Mouse (Mus musculus) ES-E14 (cell line): Measurements from ENCODE around the gene Tex52. TPM values are rescaled to one million over a fixed set of nuclear protein-coding genes. Genes with fewer than 3 reads are reported as not detected.

Experiments used
- DNase-seq: peaks from one replicate; pipeline ENCODE4 v3.0.0-alpha.2; 2013; ENCODE audit warnings: low read depth, low spot score
- H3K27ac ChIP-seq: 2 replicates; pipeline ENCODE4 v1.5.1; 2012; ENCODE audit warnings: low read depth, mild to moderate bottlenecking, low read length, moderate library complexity, mixed read lengths; ENCODE audit not compliant: poor library complexity, insufficient read depth, severe bottlenecking
- H3K36me3 ChIP-seq: 2 replicates; pipeline ENCODE4 v1.6.1; 2012; ENCODE audit warnings: mild to moderate bottlenecking, low read length, moderate library complexity, mixed read lengths; ENCODE audit not compliant: control insufficient read depth, poor library complexity, insufficient read depth, severe bottlenecking
- H3K4me1 ChIP-seq, 2 experiments: fragments of 150-350 bp in 1 of 2; sonication (generic) in 1 of 2; 2 replicates each; pipeline ENCODE4 v1.6.1; 2012; ENCODE audit warnings: low read length in 2 of 2, mild to moderate bottlenecking in 1 of 2, mixed read lengths in 1 of 2; ENCODE audit not compliant: control insufficient read depth in 2 of 2, insufficient read depth in 2 of 2, poor library complexity in 1 of 2
- H3K4me3 ChIP-seq, 2 experiments: fragments of 150-350 bp in 1 of 2; sonication (generic) in 1 of 2; 2 replicates each; pipeline ENCODE4 v1.5.1; 2012; ENCODE audit warnings: low read length in 2 of 2, low read depth in 1 of 2, mild to moderate bottlenecking in 1 of 2, mixed read lengths in 1 of 2; ENCODE audit not compliant: insufficient read depth in 1 of 2, poor library complexity in 1 of 2, severe bottlenecking in 1 of 2
- H3K9ac ChIP-seq: 2 replicates; pipeline ENCODE4 v1.6.1; 2012; ENCODE audit warnings: low read depth, mild to moderate bottlenecking, low read length, mixed read lengths; ENCODE audit not compliant: poor library complexity, insufficient read depth, severe bottlenecking
- H3K9me3 ChIP-seq: fragments of 150-350 bp; sonication (generic); 2 replicates; pipeline ENCODE4 v1.6.1; 2012; ENCODE audit warnings: low read depth, mild to moderate bottlenecking, low read length; ENCODE audit not compliant: control insufficient read depth, insufficient read depth
- CHD2 ChIP-seq: IDR thresholded peaks from 2 replicates; pipeline ENCODE4 v1.6.1; 2014; ENCODE audit warnings: mild to moderate bottlenecking, low read depth, low read length, inconsistent platforms
- HCFC1 ChIP-seq: IDR thresholded peaks from 2 replicates; pipeline ENCODE4 v1.6.1; 2012; ENCODE audit warnings: low read length, inconsistent platforms, borderline replicate concordance; ENCODE audit not compliant: insufficient read depth
- MAFK ChIP-seq: IDR thresholded peaks from 2 replicates; pipeline ENCODE4 v1.6.1; 2014; ENCODE audit warnings: mild to moderate bottlenecking, low read depth, low read length, inconsistent platforms; ENCODE audit not compliant: insufficient read depth
- ZC3H11A ChIP-seq: IDR thresholded peaks from 2 replicates; pipeline ENCODE4 v1.6.1; 2012; ENCODE audit warnings: low read depth, mild to moderate bottlenecking, inconsistent platforms, low read length, borderline replicate concordance
- ZNF384 ChIP-seq: IDR thresholded peaks from 2 replicates; pipeline ENCODE4 v1.6.1; 2012; ENCODE audit warnings: low read depth, low read length, inconsistent platforms
- in situ Hi-C, 2 experiments: fragments of 600-800 bp; cut with MboI; formaldehyde crosslinking; loops; one replicate each; pipeline ENCODE4 v1.15.1; 2025; ENCODE audit warnings: low sequenced_read_pairs in 2 of 2, inconsistent platforms in 1 of 2; ENCODE audit not compliant: unreplicated experiment in 2 of 2
- total RNA-seq: library from RNA; depleted of rRNA; stranded (reverse); fragments of 300-350 nt; gene quantifications from 2 replicates; pipeline ENCODE4 v1.2.3, GENCODE M21; 2012

Tex52 gene
- total RNA-seq, 1 experiment: not detected

DNA sequence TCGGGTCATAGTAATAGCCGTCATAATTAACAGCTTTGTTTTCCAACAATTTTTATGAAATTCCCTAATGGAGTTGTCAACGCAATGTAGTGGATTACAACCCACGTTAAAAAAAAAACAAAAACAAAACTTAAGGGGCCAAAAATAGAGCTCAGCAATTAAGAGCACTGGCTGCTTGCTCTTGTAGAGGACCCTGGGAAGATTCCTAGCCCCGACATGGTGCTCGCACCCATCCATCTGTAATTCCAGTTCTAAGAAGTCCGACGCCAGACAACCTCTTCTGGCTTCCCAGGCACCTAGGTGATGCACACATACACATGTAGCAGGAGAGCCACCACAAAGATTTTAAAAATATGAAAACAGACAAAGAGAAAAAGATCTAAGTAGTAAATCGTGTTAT lies 49.8 kb downstream of the Tex52 start:
- H3K9ac ChIP-seq: peak overlapping the region; percentile 55; the same call in 1 of the 2 replicates
- TF ChIP-seq ZC3H11A: no peak
- no peak for TF ChIP-seq HCFC1
- no peak for TF ChIP-seq CHD2
- TF ChIP-seq MAFK: no peak
- TF ChIP-seq ZNF384: no peak
- H3K27ac ChIP-seq: peak overlapping the region; percentile 74
- no peak for DNase-seq
- in situ Hi-C loops: no loop called here
- H3K36me3 ChIP-seq: peaks cover 10% of the 10 kb centered on the region
- peaks cover 4 to 6% of the 10 kb centered on the region in 2 experiments; a peak in 2 of 4 replicates for H3K4me1 ChIP-seq
- H3K4me3 ChIP-seq: peak overlapping the region in 1 of 2 experiments; percentile 88; a peak in 2 of 4 replicates
- no peaks in the 10 kb centered on the region for H3K9me3 ChIP-seq

- Histone ChIP-seq H3K9ac (no peak overlapping the region), H3K4me1 (peaks cover 10 to 14% of the 10 kb centered on the region in 2 experiments; a peak in 3 of 4 replicates), H3K4me3 (no peak overlapping the region), H3K27ac (no peak overlapping the region), H3K9me3 (no peaks in the 10 kb centered on the region), H3K36me3 (peaks cover 29% of the 10 kb centered on the region)
- TF ChIP-seq ZC3H11A (no peak), MAFK (no peak), CHD2 (no peak), ZNF384 (no peak), HCFC1 (no peak)
- in situ Hi-C loops: no loop called here
- DNase-seq: no peak
These were observed 52.3 kb downstream of the Tex52 start for GRCm38 (mm10) chr6:128427571-128427970.

- in situ Hi-C loops: no loop called here
- H3K36me3 ChIP-seq: peaks cover 47% of the 10 kb centered on the region
- H3K27ac ChIP-seq: no peak overlapping the region
- no peak for DNase-seq
- no peaks in the 10 kb centered on the region for H3K9me3 ChIP-seq
- peaks cover 12 to 22% of the 10 kb centered on the region in 2 experiments for H3K4me1 ChIP-seq
- TF ChIP-seq ZNF384 (peak; percentile 17; the same call in 1 of the 2 replicates), CHD2 (no peak)
- H3K4me3 ChIP-seq: no peak overlapping the region
- no peak overlapping the region for H3K9ac ChIP-seq
These were observed 54.0 kb downstream of the Tex52 start for GRCm38 (mm10) chr6:128429300-128429699.

- no peak for DNase-seq
- Histone ChIP-seq H3K36me3 (peaks cover 52% of the 10 kb centered on the region), H3K9me3 (no peaks in the 10 kb centered on the region), H3K27ac (peak overlapping the region; percentile 37; the same call in 1 of the 2 replicates), H3K4me1 (peaks cover 12 to 24% of the 10 kb centered on the region in 2 experiments), H3K9ac (no peak overlapping the region), H3K4me3 (no peak overlapping the region)
- TF ChIP-seq CHD2: no peak
- no peak for TF ChIP-seq HCFC1
- no peak for TF ChIP-seq ZNF384
- TF ChIP-seq MAFK: no peak
- TF ChIP-seq ZC3H11A: no peak
- in situ Hi-C loops: no loop called here
These were observed 54.6 kb downstream of the Tex52 start for GRCm38 (mm10) chr6:128429826-128430225.

DNA sequence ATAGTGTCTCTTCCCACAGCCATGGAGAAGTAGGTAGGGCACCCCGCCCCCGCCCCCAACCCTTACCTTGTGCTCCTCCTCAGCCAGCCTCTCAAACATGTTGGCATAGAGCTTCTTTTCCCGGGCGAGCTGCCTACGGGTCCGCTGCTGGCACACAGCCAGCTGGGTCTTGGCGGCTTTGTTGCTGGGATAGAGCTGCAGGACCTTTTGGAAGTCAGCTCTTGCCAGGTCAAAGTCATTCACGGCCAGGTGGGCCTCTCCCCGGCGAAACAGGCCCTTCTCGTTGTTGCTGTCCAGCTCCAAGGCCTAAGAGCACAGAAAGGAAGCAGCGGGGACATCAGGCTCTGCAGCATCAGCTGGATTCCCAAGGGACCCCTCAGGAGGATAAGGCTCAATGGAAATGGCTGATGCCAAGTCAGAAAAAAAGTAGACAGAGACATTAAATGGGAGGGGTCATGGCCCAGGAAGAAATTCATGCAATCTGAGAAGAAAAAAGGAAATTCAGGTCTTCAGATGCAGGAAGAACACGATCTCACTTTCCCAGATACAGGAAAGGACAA lies 57.2 kb downstream of the Tex52 start:
- peaks cover 70% of the 10 kb centered on the region for H3K36me3 ChIP-seq
- H3K9me3 ChIP-seq: no peaks in the 10 kb centered on the region
- H3K4me1 ChIP-seq: peaks cover 12 to 30% of the 10 kb centered on the region in 2 experiments
- in situ Hi-C loops: no loop called here
- no peak overlapping the region for H3K9ac ChIP-seq
- H3K27ac ChIP-seq: no peak overlapping the region
- TF ChIP-seq ZNF384 (no peak), ZC3H11A (no peak)
- DNase-seq: no peak
- H3K4me3 ChIP-seq: no peak overlapping the region
